Mouse (Mus musculus): ENCODE results near the gene Olfr825.
"Not testable (repeated sequence)": the region's sequence is repeated elsewhere in the genome, so short reads cannot be mapped to it uniquely, and the experiment has no call there.

Olfr825 gene

DNA sequence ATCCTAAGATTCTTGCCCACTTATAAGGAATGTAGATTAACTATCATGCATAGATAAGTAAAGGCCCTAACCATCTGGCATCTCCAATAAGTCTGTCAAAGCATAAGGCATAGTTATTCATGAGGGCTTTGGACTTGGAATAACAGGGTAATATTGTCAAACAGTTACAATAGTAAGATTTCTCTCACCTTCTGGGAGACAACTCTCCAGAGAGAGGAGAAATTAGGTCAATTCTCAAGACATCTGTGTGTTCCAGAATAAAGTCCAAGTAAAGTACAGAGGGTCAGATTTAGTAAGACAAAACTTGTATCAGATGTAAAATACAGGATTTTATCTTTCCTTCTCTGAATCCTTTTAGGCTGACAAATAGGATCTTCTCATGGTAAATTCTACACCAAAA, at the start of gene Olfr825:
Gene Olfr825, minus strand, starts transcription at position 101 of the 400 bp plus-strand sequence.
- CTCF ChIA-PET = no interaction called here

DNA sequence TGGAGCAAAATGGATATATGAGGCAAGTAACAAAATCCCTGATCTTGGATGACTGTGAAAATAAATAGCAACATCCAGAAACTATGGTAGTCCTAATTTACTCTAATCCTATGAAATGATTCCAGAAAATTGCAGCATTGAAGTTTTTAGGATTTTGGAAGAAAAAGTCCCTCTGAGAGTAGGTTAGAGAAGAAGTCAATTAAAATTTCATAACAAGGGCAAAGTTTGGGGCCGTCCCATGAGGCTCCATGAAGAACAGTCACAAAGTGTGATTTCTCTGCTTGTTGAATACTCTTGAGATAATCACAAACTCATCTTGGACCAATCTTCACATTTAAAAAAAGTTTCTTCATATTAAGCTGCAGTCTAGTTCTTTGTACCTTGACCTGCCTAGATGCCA, 47.7 kb upstream of the Olfr825 start, which contains the start of gene Olfr827:
Gene Olfr827, minus strand, starts transcription at position 101 of the 400 bp plus-strand sequence.
- CTCF ChIA-PET = no interaction called here

- CTCF ChIA-PET = no interaction called here
Measured at GRCm38 (mm10) chr10:130184086-130184485, 17.5 kb upstream of the Olfr825 start, which contains the start of gene Olfr826. Olfr826 (minus strand) TSS chr10:130184186.

GRCm38 (mm10) chr10:130165196-130165595, 1.4 kb downstream of the Olfr825 start:
- CTCF ChIA-PET = no interaction called here

GRCm38 (mm10) chr10:130144121-130144520, 22.4 kb downstream of the Olfr825 start:
- CTCF ChIA-PET = no interaction called here

DNA sequence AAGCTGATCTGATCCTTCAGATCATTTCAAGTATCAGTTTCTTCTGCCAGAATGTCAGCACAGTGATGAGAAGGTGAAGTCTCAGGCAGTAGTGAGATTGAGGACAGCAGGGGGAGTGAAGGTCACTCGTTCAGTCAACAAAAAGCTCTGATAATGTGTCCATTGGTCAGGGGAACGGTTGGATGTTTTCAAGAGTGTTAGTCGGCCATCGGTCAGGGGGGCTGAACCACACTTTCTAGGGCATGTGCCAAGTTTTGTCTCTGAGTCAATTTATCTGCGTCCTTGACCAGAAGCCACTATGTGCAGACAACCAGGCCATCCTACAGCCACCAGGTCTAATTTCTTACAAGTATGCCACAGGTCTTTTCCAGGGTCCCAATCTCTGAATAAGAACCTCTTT, 24.1 kb downstream of the Olfr825 start:
- CTCF ChIA-PET = not testable (repeated sequence)

DNA sequence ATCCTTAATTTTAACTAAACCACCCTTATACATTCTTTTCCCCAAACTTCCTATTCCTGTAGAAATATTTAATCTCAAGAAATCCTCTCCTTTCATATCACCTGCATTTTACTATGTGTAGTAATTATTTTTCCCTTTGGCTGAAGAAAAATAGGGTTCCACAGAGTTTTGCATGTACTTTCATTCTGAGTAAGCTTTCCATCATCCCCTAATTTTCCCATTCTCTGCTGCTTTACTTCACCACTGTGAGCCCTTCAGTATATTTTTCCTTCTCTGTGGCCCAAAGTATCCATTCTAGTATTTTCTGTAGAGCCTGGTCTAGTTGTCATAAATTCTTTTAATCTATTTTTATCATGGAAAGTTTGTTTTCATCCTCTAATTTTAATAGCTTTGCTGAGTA, 31.8 kb downstream of the Olfr825 start:
- CTCF ChIA-PET = no interaction called here

DNA sequence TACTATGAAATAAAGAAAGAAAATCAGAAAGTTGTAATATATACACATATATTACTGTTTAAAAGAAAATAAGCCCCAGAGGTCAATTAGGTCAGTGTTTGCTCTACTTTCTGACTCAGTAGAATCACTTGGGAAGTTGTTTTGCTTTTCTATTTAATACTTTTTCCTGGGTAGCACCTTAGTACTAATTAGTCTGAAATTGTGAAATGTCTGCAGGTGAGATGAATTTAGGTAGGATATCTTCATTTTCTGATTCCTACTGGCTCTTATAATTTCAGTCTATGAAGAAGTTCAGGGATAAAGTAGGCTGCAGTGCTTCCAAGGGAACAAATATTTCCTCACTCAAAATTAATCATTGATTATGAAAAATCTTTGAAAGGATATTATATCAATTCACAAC, 36.7 kb downstream of the Olfr825 start, which contains the start of gene Olfr824:
Gene Olfr824, minus strand, starts transcription at position 101 of the 400 bp plus-strand sequence.
- CTCF ChIA-PET = not testable (repeated sequence)

GRCm38 (mm10) chr10:130116045-130116444, 50.5 kb downstream of the Olfr825 start:
- CTCF ChIA-PET = not testable (repeated sequence)

GRCm38 (mm10) chr10:130115283-130115682, 51.3 kb downstream of the Olfr825 start, which contains the start of gene Olfr823:
Olfr823 (minus strand) TSS chr10:130115383.
- CTCF ChIA-PET = not testable (repeated sequence)

Data from spleen, embryonic (tissue).